Mouse (Mus musculus): ENCODE data around the gene Ccdc184. TPM values are rescaled to one million over a fixed set of nuclear protein-coding genes. Genes with fewer than 3 reads are reported as not detected.

Gene Ccdc184
- total RNA-seq, 1 experiment from 2014 or later: 0.55 TPM

Other genes with a start within 250 kb of the Ccdc184 start
- gene Tmem106c, start 203.0 kb upstream of the Ccdc184 start, total RNA-seq (2021): 43.9 and 68.2 TPM in 2 replicates
- gene Col2a1, start 162.5 kb upstream of the Ccdc184 start, total RNA-seq (2021): not detected in 2 replicates
- 47.7 and 82.8 TPM in 2 replicates for gene Pfkm, start 74.6 kb upstream of the Ccdc184 start, total RNA-seq (2021)
- gene Senp1, start 73.4 kb upstream of the Ccdc184 start, total RNA-seq (2021): 19.8 and 20.8 TPM in 2 replicates
- gene Asb8, start 1.5 kb upstream of the Ccdc184 start, total RNA-seq (2021): 36.2 and 46.2 TPM in 2 replicates
- not detected in 2 replicates for gene Olfr288, start 28.4 kb downstream of the Ccdc184 start, total RNA-seq (2021)
- not detected in 2 replicates for gene Gm44579, start 53.8 kb downstream of the Ccdc184 start, total RNA-seq (2021)
- gene Olfr287, start 53.9 kb downstream of the Ccdc184 start, total RNA-seq (2021): not detected in 2 replicates
- not detected in 2 replicates for gene Olfr286, start 67.3 kb downstream of the Ccdc184 start, total RNA-seq (2021)
- gene H1fnt, start 90.1 kb downstream of the Ccdc184 start, total RNA-seq (2021): not detected in 2 replicates
- gene Zfp641, start 129.0 kb downstream of the Ccdc184 start, total RNA-seq (2021): 6.0 and 8.1 TPM in 2 replicates
- not detected in 2 replicates for gene Olfr285, start 150.2 kb downstream of the Ccdc184 start, total RNA-seq (2021)
- gene Olfr284, start 173.8 kb downstream of the Ccdc184 start, total RNA-seq (2021): not detected in 2 replicates
- not detected in 2 replicates for gene Olfr283, start 213.8 kb downstream of the Ccdc184 start, total RNA-seq (2021)